In genomic region chr8:91036905-91037304, GRCm38 (mm10) we compare ENCODE assay signal across 21 mouse cellular contexts.
"Had no signal": no experiment of that assay in that cellular context is flagged by ENCODE, and none has a peak within 500 bp of the region (broad histone marks: within the 10 kb centered on the region; RNA-seq: fewer than 3 reads in every experiment).

No protein-coding gene starts in this region.

- H3K4me3 ChIP-seq: heart, embryonic 10.5 days; heart, embryonic 12.5 days; hindbrain, embryonic 13.5 days; hindbrain, embryonic 15.5 days; limb, embryonic 13.5 days; limb, embryonic 15.5 days; liver, embryonic 12.5 days had no signal

- DNase-seq: forebrain, postnatal 0 days; gastrocnemius, postnatal 14 days; gastrocnemius, postnatal 36 days; heart, adult 18-20 months; heart, postnatal 14 days; heart, postnatal 36 days; kidney, adult 8-10 months; kidney, postnatal 25 days; layer of hippocampus, adult 9-11 months; layer of hippocampus, postnatal 36 days; left cerebral cortex, postnatal 4 days had no signal

- H3K4me1 ChIP-seq: heart, embryonic 10.5 days; heart, embryonic 12.5 days; hindbrain, embryonic 13.5 days; hindbrain, embryonic 15.5 days; limb, embryonic 13.5 days; limb, embryonic 15.5 days; liver, embryonic 12.5 days had no signal

- H3K4me2 ChIP-seq: heart, embryonic 12.5 days; hindbrain, embryonic 13.5 days; hindbrain, embryonic 15.5 days; limb, embryonic 13.5 days; limb, embryonic 15.5 days; liver, embryonic 12.5 days had no signal

- H3K9ac ChIP-seq: forebrain, postnatal 0 days; heart, embryonic 12.5 days; hindbrain, embryonic 13.5 days; hindbrain, embryonic 15.5 days; limb, embryonic 13.5 days; limb, embryonic 15.5 days; liver, embryonic 12.5 days; liver, embryonic 14.5 days had no signal

- H3K27ac ChIP-seq: heart, embryonic 10.5 days; hindbrain, embryonic 13.5 days; hindbrain, embryonic 15.5 days; hindbrain, postnatal 0 days; limb, embryonic 13.5 days; limb, embryonic 15.5 days; liver, embryonic 12.5 days; liver, embryonic 14.5 days had no signal

- ATAC-seq: forebrain, postnatal 0 days; hindbrain, postnatal 0 days; intestine, embryonic 16.5 days; liver, embryonic 12.5 days had no signal

- H3K27me3 ChIP-seq: heart, embryonic 12.5 days; hindbrain, embryonic 13.5 days; hindbrain, embryonic 15.5 days; limb, embryonic 13.5 days; limb, embryonic 15.5 days; liver, embryonic 12.5 days had no signal

- H3K9me3 ChIP-seq: heart, embryonic 10.5 days; heart, embryonic 12.5 days; hindbrain, embryonic 13.5 days; hindbrain, embryonic 15.5 days; limb, embryonic 13.5 days; limb, embryonic 15.5 days; liver, embryonic 12.5 days had no signal
